Mouse (Mus musculus) fat pad, adult 2 months (tissue): ENCODE results near the gene Tmbim1.
"Not testable (repeated sequence)": the region's sequence is repeated elsewhere in the genome, so short reads cannot be mapped to it uniquely, and the experiment has no call there.

ENCODE experiments used
- DNase-seq: peaks from one replicate; pipeline ENCODE4 v3.0.0-alpha.2; 2011; ENCODE audit warnings: low read depth, low spot score; ENCODE audit errors: extremely low read depth

Tmbim1 gene

DNA sequence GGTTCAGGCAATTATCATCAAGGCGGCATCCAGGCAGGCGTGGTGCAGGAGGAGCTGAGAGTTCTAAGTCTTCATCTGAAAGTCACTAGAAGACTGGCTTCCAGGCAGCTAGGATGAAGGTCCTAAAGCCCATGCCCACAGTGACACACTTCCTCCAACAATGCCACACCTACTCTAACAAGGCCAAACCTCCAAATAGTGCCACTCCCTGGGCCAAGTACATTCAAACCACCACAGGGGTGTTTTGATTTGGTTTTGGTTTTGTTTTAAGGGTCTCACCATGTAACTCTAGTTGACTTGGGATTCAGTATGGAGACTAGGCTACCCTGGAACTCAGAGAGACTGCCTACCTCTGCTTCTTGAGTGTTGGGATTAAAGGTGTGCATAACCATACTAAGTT lies at the start of gene Tmbim1:
Tmbim1 (minus strand) TSS at position 101 of the 400 bp plus-strand sequence.
- DNase-seq: no peak

DNA sequence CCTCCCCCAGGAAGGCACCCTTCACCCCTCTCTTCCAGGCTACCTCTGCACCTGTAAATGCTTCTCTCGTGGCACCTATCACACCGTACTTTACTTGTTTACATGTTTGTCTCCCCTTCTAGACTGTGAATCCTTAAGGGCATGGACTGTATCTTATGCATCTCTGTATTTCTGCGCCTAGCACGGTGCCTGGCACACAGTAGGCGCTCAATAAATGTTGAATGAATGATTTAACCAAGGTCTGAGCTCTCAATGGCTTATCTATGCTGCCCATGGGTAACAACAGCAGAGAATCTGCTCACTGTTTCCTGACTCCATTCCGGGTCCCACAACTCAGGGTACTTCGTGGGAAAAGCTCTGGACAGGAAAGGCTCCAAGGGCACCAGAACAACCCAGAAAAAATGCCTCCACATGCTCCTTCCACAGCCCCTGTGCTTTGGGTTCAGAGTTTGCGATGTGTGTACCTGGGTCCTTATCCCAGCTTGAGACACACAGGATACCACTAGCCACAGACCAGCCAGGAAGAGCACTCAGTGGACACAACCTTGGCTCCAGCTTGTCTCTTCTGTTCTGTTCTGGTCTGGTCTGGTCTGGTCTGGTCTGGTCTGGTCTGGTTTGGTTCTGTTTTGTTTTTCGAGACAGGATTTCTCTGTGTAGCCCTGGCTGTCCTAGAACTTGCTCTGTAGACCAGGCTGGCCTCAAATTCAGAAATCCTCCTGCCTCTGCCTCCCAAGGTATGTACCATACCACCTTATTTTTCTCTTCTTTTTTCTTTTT lies 48.2 kb upstream of the Tmbim1 start:
- no peak for DNase-seq

GRCm38 (mm10) chr1:74352532-74353096 lies 47.2 kb upstream of the Tmbim1 start:
- no peak for DNase-seq

DNA sequence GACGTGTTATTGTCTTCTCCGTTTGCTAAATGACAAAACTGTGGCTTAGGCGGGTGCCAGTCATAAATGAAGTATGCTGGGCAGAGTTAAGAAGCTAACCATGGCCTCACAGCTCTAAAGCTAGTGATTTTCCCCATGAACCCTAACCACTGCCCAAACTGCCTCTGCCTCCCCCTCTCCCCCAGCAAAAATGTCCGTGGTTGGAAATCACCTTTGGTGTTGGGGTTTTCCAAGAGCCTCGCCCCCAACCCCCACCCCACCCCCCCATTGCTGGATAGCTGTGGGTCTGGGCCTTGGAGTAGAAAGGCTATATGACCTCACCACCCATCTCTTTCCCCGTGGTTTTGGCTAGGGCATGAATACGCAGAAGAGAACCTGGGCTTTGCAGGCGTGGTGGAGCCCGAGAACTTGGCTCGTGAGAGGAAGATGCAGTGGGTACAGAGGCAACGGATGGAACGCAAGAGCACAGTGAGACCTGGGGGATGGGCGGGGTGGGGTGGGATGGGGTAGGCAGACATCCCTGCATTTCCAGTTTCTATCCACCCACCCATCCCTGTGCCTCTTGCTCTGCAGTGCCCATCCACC lies 45.9 kb upstream of the Tmbim1 start:
- DNase-seq: no peak

DNA sequence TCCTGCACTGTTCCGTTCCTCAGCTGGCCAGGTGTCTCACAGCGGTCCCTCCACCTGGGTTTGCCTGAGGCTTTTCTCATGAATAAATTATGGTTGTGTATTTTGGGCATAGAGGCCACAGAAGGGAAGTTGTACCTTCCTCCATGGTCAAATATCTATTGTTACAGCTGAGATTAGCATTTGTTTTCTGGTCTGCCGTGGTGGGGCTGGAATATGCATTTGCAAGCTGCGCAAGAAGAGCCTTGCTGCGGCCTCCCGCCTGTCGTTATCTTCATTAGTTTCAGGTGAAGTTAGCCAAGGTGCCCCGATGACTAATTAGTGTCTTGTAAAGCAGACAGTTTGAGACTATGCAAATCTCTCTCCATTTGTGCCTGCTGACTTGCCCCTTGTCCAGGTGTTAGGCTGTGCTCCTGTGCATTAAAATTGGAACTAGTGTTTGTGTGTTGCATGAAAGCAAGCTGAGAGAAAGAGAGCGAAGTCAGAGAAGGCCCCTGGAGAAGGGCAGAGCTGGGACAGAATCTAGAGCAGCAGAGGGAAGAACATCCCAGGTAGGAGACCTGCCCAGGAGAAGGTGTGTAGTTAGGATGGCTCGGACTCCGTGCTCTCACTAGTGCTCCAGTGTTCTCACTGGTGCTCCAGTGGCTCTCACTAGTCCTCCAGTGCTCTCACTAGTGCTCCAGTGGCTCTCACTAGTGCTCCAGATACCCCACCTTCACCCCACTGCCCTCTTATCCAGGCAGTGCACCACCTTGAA lies 38.9 kb upstream of the Tmbim1 start:
- no peak for DNase-seq

- DNase-seq: no peak
Observed at GRCm38 (mm10) chr1:74343161-74343560, 37.7 kb upstream of the Tmbim1 start.

- no peak for DNase-seq
Observed at GRCm38 (mm10) chr1:74342308-74342707, 36.9 kb upstream of the Tmbim1 start.

GRCm38 (mm10) chr1:74341898-74342297 lies 36.5 kb upstream of the Tmbim1 start:
- no peak for DNase-seq

DNA sequence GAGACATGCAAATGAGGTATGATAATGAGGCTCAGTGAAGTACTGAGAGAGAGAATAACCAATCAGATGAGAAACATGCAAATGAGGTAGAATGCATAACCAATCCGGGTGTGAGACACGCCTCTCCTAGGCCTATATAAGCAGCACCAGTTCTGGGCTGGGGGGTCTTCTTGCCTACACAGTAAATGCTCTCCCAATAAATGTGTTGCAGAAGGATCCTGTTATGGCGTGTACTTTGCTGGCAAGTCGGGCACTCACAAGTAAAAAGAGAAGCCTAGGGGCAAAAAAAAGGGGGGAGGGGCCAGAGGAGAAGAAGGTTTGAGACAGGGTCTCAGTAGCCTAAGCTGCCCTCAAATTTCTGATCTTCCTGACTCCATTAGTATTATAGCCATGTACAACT lies 35.6 kb upstream of the Tmbim1 start:
- DNase-seq: not testable (repeated sequence)

DNA sequence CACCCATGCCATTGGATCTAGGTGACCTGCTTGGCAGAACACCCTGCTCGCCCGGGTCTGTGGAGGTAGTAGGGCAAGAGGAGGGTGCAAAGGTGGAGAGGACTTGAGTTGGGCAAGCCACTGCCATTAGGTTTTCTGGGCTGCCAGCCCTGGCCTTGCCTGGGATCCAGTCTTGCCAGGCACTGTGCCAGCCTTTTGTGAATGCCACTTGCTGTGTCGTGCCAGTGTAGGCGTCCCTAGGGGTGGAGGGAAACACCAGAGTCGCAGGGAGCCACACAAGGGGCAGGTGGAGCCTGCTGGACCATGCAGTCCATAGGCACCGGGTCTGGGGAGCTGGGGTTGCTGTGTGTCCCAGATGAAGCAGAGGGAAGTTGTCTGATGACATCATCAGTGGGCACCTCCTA lies 34.9 kb upstream of the Tmbim1 start:
- peak; percentile 87 for DNase-seq

DNA sequence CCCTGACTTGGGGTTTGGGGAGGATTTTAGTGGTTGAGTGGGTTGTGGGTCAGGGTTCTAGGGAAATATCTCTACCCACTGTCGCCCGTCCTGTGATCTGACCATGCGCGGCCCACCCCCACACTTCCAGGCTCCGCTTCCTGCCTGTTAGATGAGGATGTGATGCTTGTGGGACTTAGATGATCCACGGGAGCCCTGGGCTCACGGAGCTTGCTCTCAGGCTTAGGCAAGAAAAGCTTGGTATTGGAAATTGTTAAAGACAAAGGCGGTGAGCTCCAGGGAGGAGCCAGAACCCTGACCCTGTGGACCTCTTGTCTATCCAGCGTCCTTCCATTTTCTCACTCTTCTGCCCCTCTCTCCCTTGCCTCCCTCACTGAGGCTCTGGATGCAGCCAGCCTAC lies 34.5 kb upstream of the Tmbim1 start:
- no peak for DNase-seq

DNA sequence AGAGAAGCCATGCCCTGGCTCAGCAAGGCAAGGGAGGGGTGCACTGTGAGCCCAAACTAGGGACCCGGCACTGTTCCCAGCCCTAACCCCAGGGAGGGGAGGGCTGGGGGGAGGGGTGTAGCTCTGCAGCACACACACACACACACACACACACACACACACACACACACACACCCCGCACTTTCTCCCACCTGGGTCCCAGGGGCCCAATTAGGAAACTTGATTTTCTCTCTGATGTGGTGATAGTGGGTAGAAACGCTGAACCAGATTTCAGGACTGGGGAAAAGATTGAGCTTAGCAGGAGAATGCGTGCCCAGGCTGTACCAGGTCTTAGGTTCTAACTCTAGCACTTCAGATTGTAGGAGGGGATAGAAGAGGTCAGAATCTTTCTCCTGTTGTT lies 33.2 kb upstream of the Tmbim1 start:
- no peak for DNase-seq

DNA sequence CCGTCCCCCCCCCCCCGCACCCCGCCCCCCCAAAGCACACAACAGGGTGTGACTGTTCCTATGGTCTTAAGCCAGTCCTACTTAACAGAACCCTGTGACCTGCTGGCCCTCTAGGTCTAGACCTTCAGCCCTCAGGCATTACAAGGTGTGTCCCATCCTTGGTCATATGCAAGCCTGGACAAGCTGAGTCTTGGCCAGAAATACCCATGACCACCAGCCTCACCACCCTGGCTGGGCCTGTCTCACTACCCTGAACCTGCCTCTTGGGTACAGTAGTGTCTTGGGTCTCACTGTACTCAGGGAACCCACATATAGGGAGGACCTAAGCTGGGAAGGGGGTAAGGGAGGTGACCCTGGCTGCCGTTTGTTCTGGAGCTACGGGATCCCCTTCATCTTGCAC lies 32.6 kb upstream of the Tmbim1 start:
- DNase-seq: no peak

DNA sequence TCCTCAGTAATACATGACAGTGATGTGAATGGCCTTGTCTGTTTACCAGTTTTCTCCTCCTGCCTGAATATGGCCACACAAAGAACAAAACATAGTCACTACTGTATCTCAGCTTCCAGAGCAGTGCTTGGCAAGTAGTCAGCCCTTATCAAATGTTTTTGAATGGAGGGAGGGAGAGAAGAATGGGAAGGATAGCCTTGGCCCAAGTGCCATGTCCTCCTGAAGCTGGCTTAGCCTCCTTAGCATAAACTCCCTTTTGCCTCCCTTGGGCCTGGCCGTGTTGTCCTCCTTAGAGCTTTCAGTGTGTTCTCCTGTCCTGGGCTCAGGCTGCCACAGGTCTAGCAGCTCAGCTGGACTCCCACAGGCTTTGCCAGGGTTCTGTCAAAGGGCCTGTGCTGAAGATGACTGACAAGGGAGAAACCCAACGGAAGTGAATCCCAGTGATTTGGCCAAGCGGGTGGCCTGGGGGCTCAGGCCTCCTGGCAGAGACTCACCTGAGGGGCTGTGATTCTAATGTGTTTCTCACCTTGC lies 31.9 kb upstream of the Tmbim1 start:
- no peak for DNase-seq

GRCm38 (mm10) chr1:74335436-74336170 lies 30.2 kb upstream of the Tmbim1 start:
- DNase-seq: no peak

DNA sequence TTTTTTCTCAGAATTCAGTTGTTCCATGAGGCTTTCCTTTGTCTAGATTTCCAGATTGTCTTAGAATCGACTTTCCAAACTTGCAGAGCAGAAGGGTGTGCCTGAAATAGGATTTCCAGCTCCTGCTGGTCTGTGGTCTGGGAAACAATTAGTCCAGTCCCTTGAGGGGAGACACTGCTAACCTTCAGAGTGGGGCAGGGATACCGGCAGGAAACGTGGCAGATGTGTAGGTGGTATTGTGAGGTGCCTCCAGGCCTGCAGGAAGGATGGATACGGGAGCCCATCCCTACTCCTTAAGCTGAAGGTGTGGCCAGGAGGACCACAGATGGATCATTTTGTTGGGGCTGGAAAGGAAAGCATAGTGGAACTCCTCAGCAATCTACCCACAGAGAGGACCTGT lies 29.6 kb upstream of the Tmbim1 start:
- DNase-seq: no peak

GRCm38 (mm10) chr1:74334607-74335006 lies 29.2 kb upstream of the Tmbim1 start:
- DNase-seq: no peak

- no peak for DNase-seq
Observed at GRCm38 (mm10) chr1:74332930-74333329, 27.5 kb upstream of the Tmbim1 start.

GRCm38 (mm10) chr1:74332241-74332763 lies 26.9 kb upstream of the Tmbim1 start:
- peak; percentile 59 for DNase-seq

DNA sequence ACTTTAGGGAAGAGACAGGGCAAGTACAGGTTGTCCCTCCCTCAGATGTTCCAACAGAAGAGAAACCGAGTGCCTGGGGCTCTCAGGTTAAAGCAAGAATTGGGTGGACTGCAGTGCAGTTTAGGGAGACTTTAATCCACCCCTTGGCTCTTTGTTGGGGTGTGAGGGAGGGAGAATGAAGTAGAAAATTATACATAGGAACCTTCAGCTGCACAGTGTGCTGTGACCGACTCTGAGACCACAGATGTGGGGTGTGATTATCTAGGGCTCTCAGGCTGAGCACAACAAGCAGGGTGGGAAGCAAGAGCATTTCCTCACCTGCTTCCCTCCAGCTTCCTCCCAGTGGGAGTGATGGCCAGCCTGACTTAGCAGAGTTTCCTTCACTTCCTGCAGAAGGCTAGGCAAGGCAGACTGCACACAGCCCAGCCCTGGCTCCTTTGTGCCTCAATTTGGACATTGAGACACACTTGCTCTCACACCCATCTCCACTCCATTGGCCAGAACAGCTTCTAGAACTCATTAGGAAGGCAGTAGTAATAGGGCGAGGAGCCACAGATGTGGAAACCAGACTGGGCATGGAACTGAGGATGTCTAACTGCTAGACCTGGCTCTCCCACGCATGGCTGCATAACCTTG lies 25.7 kb upstream of the Tmbim1 start:
- peak; percentile 88 for DNase-seq
